Mouse (Mus musculus) cerebellum, postnatal 25 days (tissue): ENCODE results near the gene Tulp2.
"Not testable (repeated sequence)": the region's sequence is repeated elsewhere in the genome, so short reads cannot be mapped to it uniquely, and the experiment has no call there.

Experiments
- DNase-seq, 2 experiments: peaks; one replicate each; pipeline ENCODE4 v3.0.0; 2021; ENCODE audit warnings: mixed read lengths in 2 of 2

The Tulp2 gene

GRCm38 (mm10) chr7:45488293-45489204 is 6.9 kb downstream of the Tulp2 start, which contains the start of gene Dhdh:
TSS of gene Dhdh (minus strand) at chr7:45488805.
- DNase-seq: peak; percentile 74 to 83

GRCm38 (mm10) chr7:45489578-45489977 is 7.9 kb downstream of the Tulp2 start:
- DNase-seq: no peak

GRCm38 (mm10) chr7:45490822-45491221 is 9.1 kb downstream of the Tulp2 start:
- no peak for DNase-seq

- peak; percentile 41 to 43 for DNase-seq
These were observed 9.6 kb downstream of the Tulp2 start for GRCm38 (mm10) chr7:45491264-45491663.

GRCm38 (mm10) chr7:45492225-45492844 is 10.7 kb downstream of the Tulp2 start:
- DNase-seq: peak in 1 of 2 experiments; percentile 54

- DNase-seq: peak; percentile 87 to 90
These were observed 11.3 kb downstream of the Tulp2 start for GRCm38 (mm10) chr7:45492951-45493350.

GRCm38 (mm10) chr7:45494548-45494947 is 12.9 kb downstream of the Tulp2 start:
- peak in 1 of 2 experiments; percentile 45 for DNase-seq

GRCm38 (mm10) chr7:45498427-45498826 is 16.8 kb downstream of the Tulp2 start:
- no peak for DNase-seq

GRCm38 (mm10) chr7:45507583-45507982 is 25.9 kb downstream of the Tulp2 start:
- peak in 1 of 2 experiments; percentile 49 for DNase-seq

GRCm38 (mm10) chr7:45508561-45508960 is 26.9 kb downstream of the Tulp2 start:
- DNase-seq: no peak

- peak in 1 of 2 experiments; percentile 45 for DNase-seq
These were observed 27.7 kb downstream of the Tulp2 start for GRCm38 (mm10) chr7:45509181-45509882.

- DNase-seq: peak; percentile 92 to 93
These were observed 28.5 kb downstream of the Tulp2 start, which contains the start of gene Nucb1 for GRCm38 (mm10) chr7:45509912-45510787. TSS of gene Nucb1 (minus strand) at chr7:45510406.

GRCm38 (mm10) chr7:45514411-45514810 is 32.7 kb downstream of the Tulp2 start:
- no peak for DNase-seq

- DNase-seq: no peak
These were observed 33.8 kb downstream of the Tulp2 start for GRCm38 (mm10) chr7:45515436-45515835.

- not testable (repeated sequence) for DNase-seq
These were observed 35.2 kb downstream of the Tulp2 start for GRCm38 (mm10) chr7:45516846-45517245.

- DNase-seq: no peak
These were observed 36.9 kb downstream of the Tulp2 start for GRCm38 (mm10) chr7:45518618-45519017.

GRCm38 (mm10) chr7:45519345-45520120 is 37.9 kb downstream of the Tulp2 start:
- DNase-seq: peak in 1 of 2 experiments; percentile 52

GRCm38 (mm10) chr7:45520605-45521004 is 38.9 kb downstream of the Tulp2 start:
- DNase-seq: no peak

- peak; percentile 87 to 89 for DNase-seq
These were observed 40.1 kb downstream of the Tulp2 start for GRCm38 (mm10) chr7:45521728-45522184.

- DNase-seq: no peak
These were observed 40.6 kb downstream of the Tulp2 start for GRCm38 (mm10) chr7:45522194-45522752.
